Mouse (Mus musculus) lung, postnatal 25 days (tissue): ENCODE results near the gene Tmem235.
"Not testable (repeated sequence)": the region's sequence is repeated elsewhere in the genome, so short reads cannot be mapped to it uniquely, and the experiment has no call there.

Source experiments
- DNase-seq: peaks from one replicate; pipeline ENCODE4 v3.0.0; 2022; ENCODE audit warnings: low spot score

Tmem235 gene

DNA sequence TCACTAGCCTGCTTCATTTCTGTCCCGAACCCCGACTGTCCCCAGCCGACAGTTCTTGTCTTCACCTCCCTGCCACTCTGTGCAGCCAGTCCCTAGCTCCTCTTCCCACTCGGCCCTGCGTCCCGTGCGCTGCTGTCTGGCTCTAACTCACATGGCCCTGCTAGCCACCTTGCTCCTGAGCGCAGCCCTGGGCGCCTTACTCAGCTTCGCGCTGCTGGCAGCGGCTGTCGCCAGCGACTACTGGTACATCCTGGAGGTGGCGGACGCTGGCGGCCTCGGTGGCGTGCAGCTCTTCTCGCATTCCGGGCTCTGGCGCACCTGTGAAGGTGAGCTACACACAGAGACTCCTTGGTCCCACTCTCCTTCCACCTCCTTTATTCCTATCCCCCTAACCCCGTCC lies at the start of gene Tmem235:
Tmem235 (plus strand) TSS at position 152 of the 400 bp plus-strand sequence.
- DNase-seq = no peak

DNA sequence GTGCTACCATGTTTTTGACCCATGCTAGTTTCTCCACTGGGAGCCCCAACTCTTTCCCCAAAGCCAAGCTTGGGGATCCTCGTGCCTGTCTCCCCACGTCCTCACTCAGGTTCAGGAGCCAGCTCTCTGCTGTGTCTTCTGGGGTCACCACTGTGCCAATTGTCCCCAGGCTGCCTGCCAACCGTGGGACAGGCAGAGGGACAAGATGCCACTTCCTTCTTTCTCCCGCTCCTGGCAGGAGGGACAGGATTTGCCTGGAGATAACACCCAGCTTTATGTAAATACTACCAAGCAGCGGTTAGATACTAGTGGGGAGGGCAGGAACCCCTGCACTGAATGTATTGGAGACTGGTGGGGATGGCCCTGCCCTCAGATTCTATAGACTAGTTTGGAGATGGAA lies 46.7 kb upstream of the Tmem235 start:
- no peak for DNase-seq

DNA sequence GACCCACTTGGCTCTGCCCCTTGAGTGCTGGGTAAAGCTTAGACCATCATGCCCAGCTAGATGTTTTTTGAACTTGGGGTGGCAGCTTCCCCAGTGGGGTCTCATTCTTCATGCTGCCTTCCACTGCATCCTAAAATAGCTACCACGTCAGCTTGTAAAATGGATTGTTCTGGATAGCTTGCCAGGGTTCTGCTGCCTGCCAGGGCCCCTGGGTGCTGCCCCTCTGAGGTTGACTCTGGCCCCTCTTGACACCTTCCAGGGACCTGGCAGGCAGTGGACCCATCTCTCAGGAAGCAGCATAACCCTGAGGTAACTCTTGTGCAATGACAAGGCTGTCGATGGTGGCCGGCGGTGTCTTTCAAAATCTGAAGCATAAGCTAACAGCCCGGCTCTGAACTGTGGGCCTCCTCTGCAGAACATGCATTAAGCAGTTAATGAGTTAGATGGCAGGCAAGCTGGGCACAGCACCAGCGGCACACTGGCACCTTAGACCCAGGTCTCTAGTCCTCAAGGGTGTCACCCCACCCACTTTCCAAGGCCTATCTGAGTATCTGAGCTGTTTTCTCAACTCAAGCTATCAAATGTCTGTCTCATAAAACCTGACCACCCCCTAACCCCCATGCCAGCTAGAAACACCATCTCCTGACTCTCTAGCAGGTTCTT lies 45.7 kb upstream of the Tmem235 start:
- DNase-seq = no peak

DNA sequence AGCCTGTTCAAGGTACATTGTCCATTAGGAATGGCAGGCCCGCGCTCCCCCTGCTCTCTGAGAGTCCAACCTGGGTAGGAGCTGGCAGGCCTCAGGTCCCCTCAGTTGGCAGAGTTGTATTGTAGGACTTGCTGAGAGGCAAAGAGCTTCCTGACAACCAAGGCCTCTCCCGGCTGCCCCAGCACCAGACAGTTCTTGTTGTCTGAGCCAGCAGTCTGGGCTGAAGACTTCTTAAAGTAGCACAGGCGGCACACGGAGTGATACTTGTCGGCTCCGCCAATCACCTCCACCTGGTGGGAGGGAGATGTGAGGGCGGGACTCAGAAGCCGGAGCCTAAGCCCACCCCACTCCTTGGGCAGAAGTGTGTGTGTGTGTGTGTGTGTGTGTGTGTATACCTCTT lies 44.7 kb upstream of the Tmem235 start:
- not testable (repeated sequence) for DNase-seq

DNA sequence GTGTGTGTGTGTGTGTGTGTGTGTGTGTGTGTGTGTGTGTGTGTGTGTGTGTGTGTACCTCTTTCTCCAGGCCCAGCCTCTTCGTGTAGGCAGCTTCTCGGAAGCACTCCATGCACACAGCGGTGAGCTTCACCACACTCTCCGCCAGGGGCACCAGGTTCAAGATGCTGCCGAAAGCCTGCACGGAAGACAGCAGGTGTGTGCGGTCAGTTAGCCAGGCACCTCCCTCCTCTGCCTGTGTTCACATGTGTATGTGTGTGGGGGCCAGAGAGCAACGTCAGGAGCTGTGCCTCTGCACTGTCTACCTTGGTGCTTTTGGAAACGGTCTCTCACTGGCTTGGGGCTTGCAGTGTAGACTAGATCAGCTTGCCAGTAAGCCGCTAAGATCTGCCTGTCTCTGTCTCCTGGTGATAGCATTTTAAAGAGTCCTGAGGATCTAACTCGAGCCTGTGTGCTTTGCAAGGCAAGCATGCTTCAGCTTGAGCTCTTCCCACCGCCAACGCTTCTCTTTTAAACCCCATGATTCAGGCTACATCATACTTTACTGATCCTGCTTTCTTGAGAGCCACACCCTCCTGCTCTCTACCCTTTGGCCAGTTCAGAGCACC lies 44.1 kb upstream of the Tmem235 start:
- DNase-seq = no peak

DNA sequence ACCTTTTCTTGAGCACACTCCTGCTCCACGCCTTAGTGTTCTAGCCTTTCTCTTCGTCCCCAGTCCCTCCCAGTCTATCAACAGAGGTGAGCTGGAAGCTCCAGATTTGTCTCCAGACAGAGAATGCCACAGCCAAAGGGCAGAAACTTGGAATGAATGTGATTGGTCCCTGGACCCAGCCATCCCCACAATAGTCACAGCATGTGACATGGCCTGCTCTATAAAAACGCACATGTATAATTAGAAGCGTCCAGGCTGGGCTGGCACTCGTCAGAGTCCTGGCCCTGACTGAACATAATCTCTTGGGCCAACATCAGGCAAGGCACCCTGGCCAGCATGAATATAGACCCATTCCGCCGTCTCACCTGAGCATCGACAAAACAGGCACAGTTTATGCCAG lies 41.5 kb upstream of the Tmem235 start:
- no peak for DNase-seq

DNA sequence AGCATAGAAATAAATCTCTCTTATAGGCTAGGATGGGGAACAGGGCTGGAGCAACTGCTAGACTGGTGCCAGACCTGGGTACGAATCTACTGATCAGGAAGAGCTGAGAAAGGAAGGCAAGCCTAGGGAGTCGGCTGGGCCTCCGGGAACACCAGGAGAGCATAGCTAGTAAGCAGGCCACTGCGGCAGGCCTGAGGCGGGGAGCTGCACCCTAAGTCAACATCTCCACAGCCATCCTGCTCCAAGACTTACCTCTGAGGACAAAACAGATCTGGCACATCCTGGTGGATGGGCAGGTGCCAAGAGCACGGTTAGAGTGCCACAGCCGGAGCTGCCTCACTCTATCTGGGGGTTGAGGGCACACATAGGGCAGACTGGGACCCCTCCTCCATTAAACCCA lies 40.4 kb upstream of the Tmem235 start:
- DNase-seq = no peak

DNA sequence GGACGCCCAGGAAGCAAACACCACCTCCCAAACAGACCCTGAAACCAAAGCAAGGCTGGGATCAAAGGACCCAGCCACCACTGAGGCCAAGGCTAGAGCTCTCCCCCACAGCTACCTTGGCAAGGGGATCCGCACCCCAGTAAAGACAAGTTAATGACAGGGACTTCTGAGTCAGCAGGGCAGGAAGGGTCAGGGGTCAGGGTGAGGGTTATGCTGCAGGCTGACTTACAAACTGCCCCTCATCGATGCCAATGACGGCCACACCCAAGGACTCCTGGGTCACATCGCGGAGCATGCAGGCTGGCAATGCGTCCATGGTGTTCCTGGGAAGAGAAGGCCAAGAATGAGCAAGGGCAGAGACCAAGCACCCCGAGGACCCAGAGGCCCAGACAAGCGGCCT lies 38.7 kb upstream of the Tmem235 start:
- no peak for DNase-seq

DNA sequence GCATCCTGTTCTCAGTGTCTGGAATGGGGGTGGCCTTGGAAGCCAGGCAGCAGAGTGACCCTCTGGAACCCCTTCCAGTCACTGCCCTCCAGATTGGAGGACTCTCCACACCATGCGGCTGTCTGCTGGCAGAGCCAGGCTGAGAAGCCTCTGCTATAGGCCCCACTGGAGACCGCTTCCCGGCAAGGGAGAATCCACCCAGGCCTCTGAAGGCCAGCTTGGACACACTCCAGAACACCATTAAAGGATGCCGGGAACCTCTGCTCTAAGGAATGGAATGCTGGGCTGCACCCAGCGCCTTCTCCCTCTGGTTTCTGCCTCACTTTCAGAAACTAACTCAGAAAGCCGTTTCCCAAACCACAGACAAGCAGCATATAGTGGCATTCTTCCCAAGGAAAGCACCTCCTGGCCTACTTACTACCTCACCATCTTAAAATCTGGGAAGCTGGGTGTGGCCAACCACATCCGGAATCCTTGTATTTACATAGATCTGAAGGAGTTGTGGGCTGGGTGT lies 37.8 kb upstream of the Tmem235 start:
- no peak for DNase-seq

DNA sequence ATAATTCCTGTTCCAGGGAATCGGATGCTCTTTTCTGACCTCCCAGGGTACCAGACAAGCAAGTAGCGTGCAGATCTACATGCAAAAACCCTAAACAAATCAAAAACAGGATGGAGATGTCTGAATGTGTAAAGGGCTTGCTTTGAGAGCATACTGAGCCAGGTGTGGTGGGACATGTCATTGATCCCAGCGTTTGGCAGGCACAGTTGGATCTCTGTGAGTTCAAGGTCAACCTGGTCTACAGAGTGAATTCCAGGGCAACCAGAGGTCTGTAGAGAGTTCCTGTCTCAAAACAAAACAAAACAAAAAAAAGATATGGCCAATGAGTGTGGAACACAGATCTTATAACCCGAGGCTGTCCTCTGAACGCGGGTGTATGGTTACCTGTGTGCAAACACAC lies 37.1 kb upstream of the Tmem235 start:
- DNase-seq = no peak

DNA sequence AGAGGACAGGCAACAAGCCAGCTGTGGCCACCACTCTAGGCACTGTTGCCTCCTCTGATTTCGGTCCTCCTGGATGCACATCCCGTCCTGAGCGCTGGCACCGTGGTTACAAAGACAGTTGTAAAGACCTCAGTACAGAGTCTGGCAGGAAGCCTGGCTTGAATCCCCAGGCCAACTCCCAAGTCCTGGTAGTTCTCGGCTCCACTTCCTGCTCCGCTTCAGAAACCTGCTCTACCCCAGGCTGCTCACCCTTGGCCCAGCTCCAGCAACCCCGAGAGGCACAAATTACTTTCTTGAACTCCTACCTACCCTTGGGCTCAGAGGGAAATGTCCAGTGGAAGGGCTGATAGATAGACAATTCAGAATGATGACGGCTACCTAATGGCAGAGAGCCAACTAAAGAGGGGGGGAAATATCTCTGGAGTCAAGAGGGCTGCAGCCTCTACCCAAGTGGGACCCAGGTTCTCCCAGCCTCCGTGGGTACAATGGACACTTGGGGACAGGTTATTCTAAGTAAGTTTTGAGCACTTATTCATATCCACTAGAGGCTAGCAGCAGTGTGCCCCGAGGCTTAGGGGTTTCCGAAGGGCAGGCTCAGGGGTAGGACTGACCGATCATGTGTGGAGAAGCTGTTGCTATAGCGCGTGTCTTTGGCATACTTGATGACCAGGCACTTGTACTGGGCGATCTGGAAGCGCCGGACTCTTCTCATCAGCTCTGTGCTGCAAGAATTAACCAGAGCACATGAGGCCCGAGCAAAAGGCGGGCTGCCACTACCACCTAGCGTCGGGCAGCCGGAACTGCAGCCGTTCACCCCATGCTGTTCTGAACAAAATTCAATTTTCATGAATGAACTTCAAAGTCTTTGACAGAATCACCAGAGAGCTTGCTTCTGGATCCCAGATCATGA lies 36.2 kb upstream of the Tmem235 start:
- DNase-seq = peak; percentile 85

DNA sequence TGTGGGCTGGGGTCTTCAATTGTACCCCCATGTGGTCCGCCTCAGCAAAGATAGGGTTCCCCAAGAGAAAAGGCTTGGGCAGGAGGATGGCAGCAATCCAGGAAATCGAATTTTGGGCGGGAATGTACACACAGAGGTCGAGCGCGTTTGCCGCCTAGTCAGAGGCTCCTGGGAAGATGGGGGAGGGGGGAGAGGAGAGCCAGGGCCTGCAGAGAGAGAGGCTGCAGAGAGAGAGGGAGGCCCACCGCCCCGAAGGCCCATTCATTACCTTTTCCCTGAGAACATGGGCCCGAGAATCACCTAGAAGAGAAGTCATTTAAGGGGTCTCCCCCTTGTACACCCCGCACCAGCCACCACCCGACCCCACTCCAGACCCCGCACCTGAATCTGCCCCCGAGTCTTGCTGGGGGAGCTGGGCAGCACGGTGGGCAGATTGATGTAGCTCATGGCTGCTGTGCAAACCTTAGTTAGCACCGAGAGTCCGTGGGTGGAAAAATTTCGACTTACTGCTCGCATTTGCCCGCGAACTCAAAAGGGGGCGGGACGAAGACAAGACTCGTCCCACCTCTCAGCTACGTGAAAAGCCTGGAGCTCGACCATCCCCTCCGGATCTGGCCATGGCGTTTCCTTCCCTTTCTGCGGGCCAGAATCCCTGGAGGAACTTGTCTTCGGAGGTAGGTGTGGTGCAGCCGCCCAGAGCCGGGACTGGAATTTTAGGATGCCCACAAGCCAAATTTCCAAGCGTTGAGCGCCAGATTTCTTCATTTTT lies 35.0 kb upstream of the Tmem235 start, which contains the start of the genes Afmid and Tk1:
Afmid (plus strand) TSS at position 592 of the 769 bp plus-strand sequence.
Tk1 (minus strand) TSS at position 760 of the 769 bp plus-strand sequence.
- DNase-seq = peak; percentile 77

DNA sequence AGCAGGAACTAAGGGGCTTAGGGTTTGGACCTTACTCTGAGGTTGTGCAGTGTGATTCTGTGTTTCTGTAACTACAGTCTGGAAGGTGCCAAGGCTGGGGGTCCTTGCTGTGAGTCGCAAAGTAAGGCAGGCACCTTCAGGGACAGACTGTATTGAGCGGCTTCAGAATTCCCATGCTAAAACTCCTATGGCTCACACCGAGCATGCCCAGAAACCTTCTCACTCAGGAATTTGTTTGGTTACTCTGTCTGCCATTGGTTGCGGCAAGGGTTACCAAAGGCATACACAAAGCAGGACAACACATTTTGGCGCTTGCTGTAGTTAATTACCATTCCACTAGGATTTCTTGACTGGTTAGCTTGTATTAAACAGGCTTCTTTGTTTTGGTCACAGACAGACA lies 34.4 kb upstream of the Tmem235 start:
- DNase-seq = no peak

DNA sequence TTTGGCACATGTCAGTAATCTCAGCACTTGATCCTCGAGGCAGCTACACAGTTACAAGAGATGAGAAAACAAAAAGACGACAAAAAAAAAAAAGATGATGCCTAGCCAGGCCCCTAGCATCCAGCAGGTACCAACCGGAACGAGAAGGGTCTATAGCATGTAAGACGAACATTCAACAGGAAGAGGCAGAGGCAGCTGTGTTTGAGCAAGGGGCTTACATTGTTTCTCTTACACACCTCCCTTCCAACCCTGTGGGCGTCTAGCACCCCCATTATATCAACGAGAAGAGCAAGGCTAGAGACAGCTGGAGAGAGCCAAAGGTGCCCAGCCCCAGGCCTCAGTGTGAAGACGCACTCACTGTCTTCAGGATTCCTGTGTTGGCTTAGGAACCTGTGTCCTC lies 33.6 kb upstream of the Tmem235 start:
- no peak for DNase-seq

DNA sequence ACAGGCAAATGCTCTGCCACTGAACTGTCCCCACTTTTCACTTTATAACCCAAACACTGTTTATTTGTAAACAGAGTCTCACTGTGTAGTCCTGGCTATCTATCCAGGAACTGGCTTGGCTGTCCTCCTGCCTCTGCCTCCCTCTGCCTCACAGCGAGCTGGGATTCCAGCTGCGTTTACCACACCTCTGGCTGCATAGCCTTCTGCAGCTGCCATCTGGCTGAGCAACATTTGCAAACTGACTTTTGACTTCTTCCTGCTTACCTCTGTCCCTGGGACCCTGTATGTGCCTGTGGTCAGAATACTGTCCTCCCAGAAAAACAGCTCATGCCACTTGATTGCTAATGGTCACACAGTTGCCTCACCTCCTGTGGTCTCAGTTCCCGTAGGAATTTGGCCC lies 33.2 kb upstream of the Tmem235 start:
- DNase-seq = no peak

DNA sequence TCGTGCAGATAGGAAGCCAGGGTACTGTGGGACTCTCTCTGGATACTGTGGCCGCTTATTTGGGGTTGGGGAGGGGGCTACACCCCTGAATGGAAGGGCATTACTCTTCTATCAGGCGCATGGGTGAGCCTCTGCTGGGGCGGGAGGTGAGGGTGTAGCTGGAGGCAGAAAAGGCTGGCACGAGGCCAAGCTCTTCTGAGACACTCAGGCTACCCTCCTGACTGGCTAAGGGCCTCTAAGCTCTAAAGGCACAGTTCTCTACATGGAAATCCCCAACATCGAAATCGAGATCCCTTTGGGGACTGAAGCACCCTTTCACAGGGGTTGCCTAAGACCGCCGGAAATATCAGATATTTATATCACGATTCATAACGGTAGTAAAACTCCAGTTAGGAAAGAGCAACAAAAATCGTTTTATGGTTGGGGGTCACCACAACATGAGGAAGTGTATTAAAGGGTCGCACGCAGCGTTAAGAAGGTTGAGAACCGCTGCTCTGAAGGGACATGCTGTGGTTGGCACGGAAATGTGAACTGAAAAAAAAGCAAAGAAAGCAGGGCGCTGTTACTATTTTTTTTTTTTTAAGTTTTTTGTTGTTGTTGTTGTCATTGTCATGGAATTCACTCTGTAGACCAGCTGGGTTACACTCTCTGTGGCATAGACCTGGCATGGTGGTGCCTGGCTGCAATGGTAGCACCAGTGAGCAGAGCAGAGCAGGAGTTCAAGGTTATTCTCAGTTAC lies 32.2 kb upstream of the Tmem235 start:
- peak; percentile 63 for DNase-seq

DNA sequence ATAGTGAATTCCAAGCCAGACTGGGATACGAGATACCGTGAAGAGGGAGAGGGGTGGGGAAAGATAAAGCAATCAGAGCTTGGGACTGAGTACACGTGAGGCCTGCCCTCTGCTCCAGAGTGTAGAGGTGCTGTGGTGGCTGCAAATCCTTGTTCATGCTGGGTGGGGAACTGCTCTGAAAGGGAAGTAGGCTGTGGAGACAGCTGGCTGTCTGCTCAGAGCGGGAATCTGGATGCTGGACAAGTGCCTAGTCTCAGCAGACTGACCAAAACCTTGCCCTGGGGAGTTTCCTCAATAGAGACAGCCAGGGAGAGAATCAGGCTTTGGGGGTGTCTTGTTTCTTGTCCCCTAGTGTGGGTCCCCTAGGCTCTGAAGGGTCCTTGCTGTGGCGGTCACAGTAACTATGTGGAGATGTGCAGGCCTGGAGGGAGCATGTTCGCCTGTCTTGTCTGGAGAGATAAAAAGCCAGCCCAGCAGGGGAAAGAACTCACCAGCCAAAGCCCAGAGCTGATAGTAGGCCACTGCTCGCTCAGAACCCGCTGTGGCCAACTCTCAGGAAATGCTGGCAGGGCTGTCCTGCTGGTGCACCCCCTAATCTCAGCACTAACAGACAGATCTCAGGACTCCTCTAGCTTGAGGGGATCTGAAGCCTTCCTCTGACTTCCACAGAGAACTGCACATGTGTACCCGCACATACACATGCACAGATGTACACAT lies 31.5 kb upstream of the Tmem235 start:
- DNase-seq = no peak

DNA sequence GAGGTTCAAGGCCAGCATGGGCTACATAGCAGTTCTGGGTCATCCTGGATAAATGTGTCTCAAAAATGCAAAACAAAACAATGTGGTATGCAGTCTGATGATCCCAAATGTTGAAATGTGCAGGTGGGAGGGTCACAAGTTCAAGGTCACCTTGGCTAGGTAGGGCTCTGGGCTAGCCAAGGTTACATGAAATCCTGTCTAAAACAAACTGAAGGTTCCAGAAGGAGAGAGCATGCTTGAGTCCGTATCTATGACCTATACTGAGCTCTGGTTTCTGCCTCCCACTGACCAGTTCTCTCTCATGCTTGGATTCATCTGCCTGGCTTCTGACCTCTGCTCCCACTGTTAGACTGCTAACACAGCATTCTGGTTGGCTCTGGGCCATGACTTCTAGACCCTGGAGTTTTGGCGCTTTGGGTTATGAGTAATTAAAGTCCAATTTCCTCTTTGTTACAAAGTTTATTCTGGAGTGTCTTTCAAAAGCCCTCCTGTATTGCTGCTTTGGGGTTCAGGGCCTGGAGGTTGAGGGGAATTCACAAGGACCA lies 30.8 kb upstream of the Tmem235 start:
- no peak for DNase-seq

DNA sequence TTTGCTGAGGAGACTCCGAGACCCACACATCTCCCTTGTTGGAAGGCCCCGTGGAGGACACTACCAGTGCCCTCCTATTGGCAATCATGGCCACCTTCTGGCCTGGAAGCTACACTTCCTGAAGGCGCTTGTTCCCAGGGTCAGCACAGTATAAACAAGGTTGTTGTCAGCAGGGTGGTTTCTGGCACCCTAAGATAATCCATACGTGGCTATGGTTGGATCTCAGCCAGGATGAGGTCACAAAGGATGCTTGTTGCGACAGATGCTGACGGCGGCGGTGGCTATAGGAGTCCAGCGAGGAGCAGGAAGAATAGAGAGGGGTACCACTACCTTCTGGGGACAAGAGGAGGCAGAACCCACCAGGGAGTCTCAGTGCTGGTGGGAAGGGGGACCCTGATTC lies 30.2 kb upstream of the Tmem235 start:
- DNase-seq = no peak
